Mouse (Mus musculus) CD4-positive helper T cell, adult 2 months (primary cell): Measurements from ENCODE around the gene Ripor3.

Experiments used
- DNase-seq: peaks from one replicate; pipeline ENCODE4 v3.0.0-alpha.2; 2012; ENCODE audit warnings: low read depth, missing footprints, low spot score

Ripor3 gene

GRCm38 (mm10) chr2:167932727-167933231 lies 77.6 kb downstream of the Ripor3 start:
- DNase-seq = peak; percentile 65

GRCm38 (mm10) chr2:167931985-167932726 lies 78.3 kb downstream of the Ripor3 start, which contains the start of gene Ptpn1:
Gene Ptpn1, plus strand, starts transcription at chr2:167932057.
- peak; percentile 98 for DNase-seq

GRCm38 (mm10) chr2:167930975-167931374 lies 79.4 kb downstream of the Ripor3 start:
- DNase-seq = peak; percentile 42
